Mouse (Mus musculus) thymus, adult 2 months (tissue): Measurements from ENCODE around the gene Mbnl1. TPM values are rescaled to one million over a fixed set of nuclear protein-coding genes. Genes with fewer than 3 reads are reported as not detected.

Source experiments
- DNase-seq: peaks from one replicate; pipeline ENCODE4 v3.0.0; 2021
- H3K27ac ChIP-seq: fragments of 200-500 bp; 2 replicates; pipeline ENCODE4 v1.5.1; 2012; ENCODE audit warnings: low read length, control low read depth; ENCODE audit not compliant: control insufficient read depth, insufficient read depth
- H3K27me3 ChIP-seq: fragments of 200-500 bp; 2 replicates; pipeline ENCODE4 v1.6.1; 2012; ENCODE audit warnings: mild to moderate bottlenecking, low read length, moderate library complexity, mixed read lengths; ENCODE audit not compliant: control insufficient read depth, insufficient read depth
- H3K36me3 ChIP-seq: fragments of 200-500 bp; 2 replicates; pipeline ENCODE4 v1.6.1; 2012; ENCODE audit warnings: mild to moderate bottlenecking, low read length, moderate library complexity; ENCODE audit not compliant: control insufficient read depth, insufficient read depth
- H3K4me1 ChIP-seq: fragments of 200-500 bp; replicated peaks from 2 replicates; pipeline ENCODE4 v1.6.1; 2012; ENCODE audit warnings: low read length; ENCODE audit not compliant: control insufficient read depth, insufficient read depth
- H3K4me3 ChIP-seq: fragments of 200-500 bp; 2 replicates; pipeline ENCODE4 v1.5.1; 2012; ENCODE audit warnings: mild to moderate bottlenecking, low read length, control low read depth, moderate library complexity; ENCODE audit not compliant: control insufficient read depth, insufficient read depth
- CTCF ChIP-seq: fragments of 200-500 bp; IDR thresholded peaks from 2 replicates; pipeline ENCODE4 v1.5.1; 2012; ENCODE audit warnings: mild to moderate bottlenecking, control low read depth, low read length, moderate library complexity, borderline replicate concordance; ENCODE audit not compliant: control insufficient read depth, poor library complexity, insufficient read depth; ENCODE audit errors: extremely low read depth
- POLR2A ChIP-seq: fragments of 200-500 bp; IDR thresholded peaks from 2 replicates; pipeline ENCODE4 v1.6.1; 2012; ENCODE audit warnings: mild to moderate bottlenecking, low read length, control low read depth, moderate library complexity; ENCODE audit not compliant: control insufficient read depth, poor library complexity, insufficient read depth; ENCODE audit errors: extremely low read depth
- WGBS: fragments of 180-500 bp; shearing (Covaris S2); methylation state at CpG from one replicate; pipeline ENCODE4 v1.1.7; 2018; 5-methylcytosine and 5-hydroxymethylcytosine counted together
- polyA plus RNA-seq: library from polyadenylated mRNA; depleted of rRNA; stranded (reverse); fragments of >200 nt; gene quantifications from 2 replicates; pipeline ENCODE4 v1.2.3, GENCODE M21; 2012

Gene Mbnl1
- polyA plus RNA-seq, 1 experiment: 291 TPM

DNA sequence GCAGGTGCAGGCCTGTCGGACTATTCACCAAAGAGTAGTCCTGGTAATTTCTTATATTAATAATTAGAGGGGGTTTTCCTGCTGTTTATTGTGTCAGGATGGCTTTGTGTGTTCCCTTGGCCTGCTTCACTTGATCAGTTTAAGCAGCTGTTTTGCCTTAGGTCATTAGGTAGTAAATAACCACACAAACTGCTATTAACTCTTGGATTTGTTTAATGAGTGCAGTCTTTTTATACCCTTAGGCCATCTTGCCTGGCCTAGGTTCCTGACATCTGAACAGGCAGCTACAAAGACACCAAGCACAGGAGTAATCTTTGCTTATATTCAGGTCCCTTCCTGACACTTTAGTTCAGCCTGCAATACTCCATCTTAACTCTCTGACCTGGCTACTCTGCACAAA lies 110.0 kb downstream of the Mbnl1 start:
- no peak for DNase-seq
- H3K36me3 ChIP-seq: no peaks in the 10 kb centered on the region
- 91% methylated on average over 1 of the region's 1 CpGs for WGBS
- H3K27me3 ChIP-seq: no peaks in the 10 kb centered on the region
- no peak overlapping the region for H3K27ac ChIP-seq
- peaks cover 5% of the 10 kb centered on the region; the same call in 1 of the 2 replicates for H3K4me1 ChIP-seq
- no peak for TF ChIP-seq CTCF
- TF ChIP-seq POLR2A: no peak
- no peak overlapping the region for H3K4me3 ChIP-seq

DNA sequence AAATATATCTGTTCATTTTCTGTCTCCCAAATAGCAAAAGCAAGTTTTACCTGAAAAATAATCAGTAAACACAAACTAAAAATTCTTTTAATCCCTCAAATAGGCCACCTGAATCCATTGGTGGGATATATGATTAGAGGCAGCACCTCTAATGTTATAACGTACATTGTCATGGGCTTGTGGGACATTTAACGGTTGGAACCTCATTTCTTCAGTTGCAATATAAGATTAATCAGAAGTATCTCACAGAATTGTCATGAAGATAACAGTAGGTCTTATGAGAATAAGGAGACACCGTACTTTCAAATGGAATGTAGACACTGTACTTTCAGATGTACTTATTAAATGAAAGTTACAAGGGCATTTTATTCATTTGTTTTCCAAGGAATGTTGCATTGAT lies 112.1 kb downstream of the Mbnl1 start:
- H3K27me3 ChIP-seq: no peaks in the 10 kb centered on the region
- 95% methylated on average over 3 of the region's 3 CpGs for WGBS
- H3K27ac ChIP-seq: no peak overlapping the region
- no peak for TF ChIP-seq CTCF
- TF ChIP-seq POLR2A: no peak
- no peak overlapping the region for H3K4me3 ChIP-seq
- DNase-seq: no peak
- no peaks in the 10 kb centered on the region for H3K36me3 ChIP-seq
- peaks cover 8% of the 10 kb centered on the region; the same call in 1 of the 2 replicates for H3K4me1 ChIP-seq

DNA sequence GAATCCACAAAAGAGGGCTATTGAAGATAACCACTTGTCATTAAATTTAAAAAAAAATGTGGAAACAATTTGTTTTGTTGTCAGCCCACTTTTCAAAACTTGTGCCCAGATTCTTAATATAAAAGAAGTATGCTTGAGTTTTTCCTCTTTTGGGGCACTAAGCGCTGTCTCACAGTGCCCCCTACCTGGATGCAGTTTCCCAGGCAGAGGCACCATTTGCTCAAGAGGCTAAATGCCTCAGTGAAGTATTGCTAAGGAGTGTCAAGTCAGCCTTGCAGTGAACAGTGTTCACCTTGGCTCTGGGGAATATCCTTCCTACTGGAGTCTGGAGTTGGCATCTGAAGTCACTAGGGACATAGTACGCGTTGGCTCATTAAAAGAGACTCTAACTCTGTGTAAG lies 113.4 kb downstream of the Mbnl1 start:
- no peaks in the 10 kb centered on the region for H3K27me3 ChIP-seq
- WGBS: 97% methylated on average over 3 of the region's 3 CpGs
- H3K4me3 ChIP-seq: no peak overlapping the region
- H3K36me3 ChIP-seq: no peaks in the 10 kb centered on the region
- TF ChIP-seq POLR2A (no peak), CTCF (no peak)
- peaks cover 3% of the 10 kb centered on the region; the same call in 1 of the 2 replicates for H3K4me1 ChIP-seq
- DNase-seq: no peak
- no peak overlapping the region for H3K27ac ChIP-seq

DNA sequence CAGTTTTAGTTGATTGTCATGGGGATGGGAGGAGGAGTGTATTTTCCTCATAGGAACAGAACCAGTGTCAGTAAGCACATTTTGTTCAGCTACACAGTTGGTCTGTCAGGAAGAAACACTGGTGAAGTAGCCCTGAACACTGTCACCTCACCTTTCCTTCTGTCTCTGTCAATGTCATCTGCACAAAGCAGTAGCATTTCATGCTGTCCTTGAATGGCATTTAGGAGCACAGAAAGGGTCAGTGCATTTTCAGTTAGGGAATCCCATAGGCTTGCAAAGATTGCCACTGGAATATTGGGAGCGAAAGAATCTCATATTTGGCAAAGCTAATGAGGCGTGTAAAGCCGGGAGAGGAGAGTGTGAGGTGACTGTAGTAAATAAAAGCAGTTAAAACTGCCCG lies 114.5 kb downstream of the Mbnl1 start:
- Histone ChIP-seq H3K27me3 (no peaks in the 10 kb centered on the region), H3K36me3 (no peaks in the 10 kb centered on the region), H3K27ac (no peak overlapping the region), H3K4me3 (no peak overlapping the region), H3K4me1 (peaks cover 3% of the 10 kb centered on the region; the same call in 1 of the 2 replicates)
- DNase-seq: no peak
- 93% methylated on average over 4 of the region's 4 CpGs for WGBS
- TF ChIP-seq POLR2A: no peak
- no peak for TF ChIP-seq CTCF

DNA sequence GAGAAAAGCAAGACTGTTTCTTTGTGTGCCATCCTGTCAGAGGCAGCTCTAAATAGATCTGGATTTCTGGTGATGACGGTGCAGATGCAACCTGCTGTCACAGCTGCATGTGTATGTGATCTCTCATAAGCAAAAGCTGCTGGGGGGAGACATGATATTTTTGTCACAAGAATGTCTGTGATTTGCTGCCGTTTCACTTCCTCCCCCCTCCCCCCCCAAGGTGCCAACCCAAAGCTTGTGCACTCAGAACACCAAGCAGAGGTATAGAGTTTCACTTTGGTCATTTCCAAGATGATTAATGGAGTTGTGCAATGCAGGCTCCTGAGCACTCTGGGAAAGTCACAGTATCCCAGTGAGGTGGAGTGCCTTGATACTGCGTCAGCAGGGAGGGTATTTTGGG lies 116.7 kb downstream of the Mbnl1 start:
- H3K4me1 ChIP-seq: peaks cover 3% of the 10 kb centered on the region; the same call in 1 of the 2 replicates
- DNase-seq: no peak
- WGBS: 50% methylated on average over 3 of the region's 3 CpGs
- H3K27ac ChIP-seq: no peak overlapping the region
- H3K4me3 ChIP-seq: no peak overlapping the region
- TF ChIP-seq POLR2A: no peak
- TF ChIP-seq CTCF: no peak
- H3K27me3 ChIP-seq: no peaks in the 10 kb centered on the region
- no peaks in the 10 kb centered on the region for H3K36me3 ChIP-seq

DNA sequence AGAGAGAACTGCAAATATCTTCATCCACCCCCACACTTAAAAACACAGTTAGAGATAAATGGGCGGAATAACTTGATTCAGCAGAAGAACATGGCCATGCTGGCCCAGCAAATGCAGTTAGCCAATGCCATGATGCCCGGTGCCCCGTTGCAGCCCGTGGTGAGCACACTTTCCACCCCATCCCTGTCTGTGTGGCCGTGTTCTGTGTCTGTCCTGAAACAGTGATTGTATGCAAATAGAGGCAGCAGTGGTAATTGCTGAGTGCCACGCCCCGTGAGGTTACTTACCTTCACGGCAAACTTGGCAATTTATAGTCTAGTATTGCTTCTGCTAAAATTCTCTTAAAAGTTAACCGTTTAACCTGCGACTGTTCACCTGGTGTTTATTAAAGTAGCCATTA lies 123.0 kb downstream of the Mbnl1 start:
- Histone ChIP-seq H3K36me3 (peaks cover 25% of the 10 kb centered on the region), H3K4me1 (no peaks in the 10 kb centered on the region), H3K27ac (no peak overlapping the region), H3K4me3 (no peak overlapping the region), H3K27me3 (no peaks in the 10 kb centered on the region)
- WGBS: 94% methylated on average over 10 of the region's 10 CpGs
- DNase-seq: no peak
- TF ChIP-seq POLR2A (no peak), CTCF (no peak)

DNA sequence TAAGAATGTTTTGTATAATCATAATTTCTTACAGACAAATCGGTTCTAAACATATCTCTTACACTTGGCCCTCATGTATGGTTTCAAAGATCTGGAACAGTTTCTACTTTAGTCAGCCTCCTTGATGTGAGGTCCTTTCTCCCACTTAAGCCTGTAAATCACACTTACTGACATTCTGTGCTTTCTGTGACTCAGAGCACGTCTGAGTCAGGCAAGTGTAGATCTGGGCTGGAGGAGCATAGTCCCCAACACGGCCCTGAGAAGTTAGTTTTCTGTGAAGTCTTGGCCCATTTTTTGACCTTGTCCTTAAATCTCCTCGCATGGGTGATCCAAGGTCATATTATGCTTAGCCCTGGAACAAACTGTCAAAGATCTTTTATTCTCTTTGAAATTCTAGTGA lies 124.4 kb downstream of the Mbnl1 start:
- peaks cover 25% of the 10 kb centered on the region for H3K36me3 ChIP-seq
- H3K4me3 ChIP-seq: no peak overlapping the region
- H3K27me3 ChIP-seq: no peaks in the 10 kb centered on the region
- H3K27ac ChIP-seq: no peak overlapping the region
- 91% methylated on average over 4 of the region's 4 CpGs for WGBS
- H3K4me1 ChIP-seq: no peaks in the 10 kb centered on the region
- DNase-seq: no peak
- no peak for TF ChIP-seq CTCF
- no peak for TF ChIP-seq POLR2A
